Mouse (Mus musculus): ENCODE measurements around the gene Pde6d. TPM values are rescaled to one million over a fixed set of nuclear protein-coding genes. Genes with fewer than 3 reads are reported as not detected.
A peak's percentile ranks its signal among the peaks of the same experiment; 100 is the strongest.

Gene Pde6d
- polyA plus RNA-seq, 1 experiment from 2014 or later: 42.6 TPM

DNA sequence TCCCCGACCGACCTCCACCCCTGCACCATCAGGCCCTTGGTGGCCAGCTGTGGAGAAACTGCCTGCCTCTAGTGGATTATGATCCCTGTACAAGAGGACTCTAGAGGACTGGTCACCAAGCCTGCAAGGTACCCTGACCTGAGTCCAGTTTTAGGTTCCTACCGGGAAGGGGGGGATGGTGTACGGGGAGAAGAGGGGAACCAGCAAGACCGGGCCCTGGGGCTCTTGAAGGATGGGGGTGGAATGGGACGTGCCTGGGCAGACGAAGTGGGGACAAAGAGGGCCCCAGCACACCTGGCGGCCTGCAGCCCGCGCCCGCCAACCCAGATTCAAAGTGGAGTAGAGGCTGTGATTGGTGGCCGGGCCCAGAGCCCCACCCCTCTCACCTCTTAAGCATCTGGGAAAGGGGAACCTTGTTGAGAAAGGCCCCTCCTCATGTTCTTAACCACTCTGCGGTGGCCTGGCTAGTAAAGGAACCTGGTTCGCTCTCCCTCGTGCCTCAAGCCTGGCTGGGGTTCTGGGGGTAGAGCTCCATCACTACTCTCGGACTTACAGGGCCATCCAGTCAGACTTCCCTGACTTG lies 79.2 kb downstream of the Pde6d start:
- H3K4me2 ChIP-seq (replicated peaks; ENCODE audit: low read depth): peak overlapping the region; percentile 75
- peak; percentile 46 for ATAC-seq
- no peaks in the 10 kb centered on the region for H3K9me3 ChIP-seq (ENCODE audit: control insufficient read depth)
- H3K4me1 ChIP-seq (replicated peaks; ENCODE audit: control insufficient read depth, insufficient read depth, low read length): peaks cover 15% of the 10 kb centered on the region
- peak; percentile 6; the same call in 1 of the 2 replicates for TF ChIP-seq CTCF (IDR thresholded peaks at IDR 0.05; ENCODE audit: low read depth)
- H3K27ac ChIP-seq (ENCODE audit: low read depth, low read length): peak overlapping the region; percentile 94
- H3K27me3 ChIP-seq (replicated peaks; ENCODE audit: control insufficient read depth, insufficient read depth, low read length): no peaks in the 10 kb centered on the region
- peak overlapping the region; percentile 43 for H3K4me3 ChIP-seq (ENCODE audit: low read depth, low read length)
- peak overlapping the region; percentile 61; the same call in 1 of the 2 replicates for H3K9ac ChIP-seq (ENCODE audit: low read depth, low read length)
- 24% methylated on average over 16 of the region's 16 CpGs for WGBS
- H3K36me3 ChIP-seq (ENCODE audit: control insufficient read depth, insufficient read depth): no peaks in the 10 kb centered on the region

DNA sequence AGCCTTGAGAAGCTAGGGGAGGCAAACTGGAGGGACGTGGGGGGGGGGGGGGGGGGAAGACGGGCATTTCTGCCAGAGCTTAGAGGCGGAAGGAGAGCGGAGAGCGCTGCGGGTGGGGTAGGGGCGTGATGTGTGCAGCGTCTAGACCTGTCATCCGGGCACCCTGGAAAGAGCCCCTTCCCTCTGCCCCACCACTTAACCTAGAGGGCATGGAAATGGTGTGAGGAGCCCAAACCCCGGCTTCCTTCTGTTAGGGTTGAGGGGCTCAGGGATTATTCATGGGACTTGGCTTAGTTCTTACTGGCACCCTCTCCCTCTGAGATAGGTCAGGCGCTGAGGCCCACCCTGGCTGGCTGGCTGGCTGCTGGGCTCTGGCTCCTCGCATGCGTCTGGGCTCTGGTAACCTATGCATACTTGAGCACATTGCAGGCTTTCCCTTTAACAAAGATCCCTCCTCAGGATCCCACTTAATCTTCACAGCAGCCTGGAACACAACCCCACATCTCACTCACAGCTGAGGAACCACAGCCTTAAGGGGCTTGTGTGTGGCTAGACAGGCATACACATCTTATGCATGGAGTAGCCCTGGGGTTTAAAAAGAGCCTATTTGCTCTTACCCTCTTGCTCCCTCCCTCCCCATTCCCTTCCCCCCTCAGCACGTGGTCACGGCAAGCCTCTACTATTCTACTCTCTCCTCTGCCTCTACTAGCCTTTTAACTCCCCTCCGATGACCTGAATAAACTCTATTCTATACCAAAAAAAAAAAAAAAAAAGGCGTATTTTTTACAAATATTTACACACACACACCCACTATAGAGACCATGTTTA lies 80.0 kb downstream of the Pde6d start:
- TF ChIP-seq CTCF (IDR thresholded peaks at IDR 0.05; ENCODE audit: low read depth): no peak
- H3K27me3 ChIP-seq (replicated peaks; ENCODE audit: control insufficient read depth, insufficient read depth, low read length): no peaks in the 10 kb centered on the region
- no peak for ATAC-seq
- no peaks in the 10 kb centered on the region for H3K9me3 ChIP-seq (ENCODE audit: control insufficient read depth)
- H3K9ac ChIP-seq (ENCODE audit: low read depth, low read length): no peak overlapping the region
- H3K4me1 ChIP-seq (replicated peaks; ENCODE audit: control insufficient read depth, insufficient read depth, low read length): peaks cover 20% of the 10 kb centered on the region
- peak overlapping the region; percentile 15; the same call in 1 of the 2 replicates for H3K27ac ChIP-seq (ENCODE audit: low read depth, low read length)
- H3K36me3 ChIP-seq (ENCODE audit: control insufficient read depth, insufficient read depth): no peaks in the 10 kb centered on the region
- peak overlapping the region; percentile 24; the same call in 1 of the 2 replicates for H3K4me2 ChIP-seq (replicated peaks; ENCODE audit: low read depth)
- 34% methylated on average over 17 of the region's 17 CpGs for WGBS
- H3K4me3 ChIP-seq (ENCODE audit: low read depth, low read length): no peak overlapping the region; the same call in 1 of the 2 replicates

DNA sequence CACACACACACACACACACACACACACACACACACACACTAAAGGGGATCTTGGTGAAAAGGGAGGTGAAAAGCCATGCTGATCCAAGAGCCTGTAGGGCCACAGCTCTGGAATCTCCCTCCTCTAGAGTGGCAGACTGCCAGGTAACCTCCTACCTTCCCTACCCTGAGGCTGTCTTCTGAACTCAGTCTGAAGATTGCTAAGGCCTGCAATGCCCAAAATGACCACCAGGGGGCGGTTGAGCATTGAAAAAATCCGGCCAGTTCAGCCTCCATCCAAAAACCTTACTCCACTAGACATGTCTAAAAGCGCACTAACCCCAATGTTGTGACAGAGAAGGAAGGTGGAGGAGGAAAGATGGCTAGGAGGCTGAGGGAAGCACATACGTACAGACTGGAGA lies 80.9 kb downstream of the Pde6d start:
- H3K9ac ChIP-seq (ENCODE audit: low read depth, low read length): no peak overlapping the region
- H3K27me3 ChIP-seq (replicated peaks; ENCODE audit: control insufficient read depth, insufficient read depth, low read length): no peaks in the 10 kb centered on the region
- no peak overlapping the region for H3K4me3 ChIP-seq (ENCODE audit: low read depth, low read length)
- H3K4me1 ChIP-seq (replicated peaks; ENCODE audit: control insufficient read depth, insufficient read depth, low read length): peaks cover 21% of the 10 kb centered on the region
- H3K27ac ChIP-seq (ENCODE audit: low read depth, low read length): 0 out of 2 replicates have a peak overlapping the region, but pooled peaks have one; percentile 15
- no peaks in the 10 kb centered on the region for H3K36me3 ChIP-seq (ENCODE audit: control insufficient read depth, insufficient read depth)
- ATAC-seq: peak; percentile 14; the same call in 1 of the 2 replicates
- H3K4me2 ChIP-seq (replicated peaks; ENCODE audit: low read depth): peak overlapping the region; percentile 24; the same call in 1 of the 2 replicates
- H3K9me3 ChIP-seq (ENCODE audit: control insufficient read depth): no peaks in the 10 kb centered on the region
- under 1% methylated on average over 4 of the region's 4 CpGs for WGBS
- TF ChIP-seq CTCF (IDR thresholded peaks at IDR 0.05; ENCODE audit: low read depth): peak; percentile 95

DNA sequence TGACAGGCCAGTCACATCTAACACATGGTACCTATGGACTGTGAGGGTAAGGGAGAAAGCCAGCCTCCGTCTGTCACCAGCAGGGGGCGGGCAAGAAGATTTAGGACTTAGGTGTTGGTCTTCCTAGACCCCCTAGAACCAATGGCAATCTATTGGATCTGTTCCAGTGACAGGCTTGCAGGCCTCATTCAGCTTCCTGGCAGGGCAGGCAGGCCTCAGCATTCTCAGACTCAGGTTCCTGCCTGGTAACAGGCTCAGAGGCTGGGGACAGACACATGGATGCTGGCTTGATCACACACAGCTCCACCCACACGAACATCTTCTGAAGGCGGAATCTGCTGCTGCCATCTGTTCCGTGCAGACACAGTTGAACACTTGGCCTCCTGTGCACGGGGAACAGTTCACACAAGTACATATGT lies 81.3 kb downstream of the Pde6d start:
- H3K9ac ChIP-seq (ENCODE audit: low read depth, low read length): no peak overlapping the region
- no peaks in the 10 kb centered on the region for H3K9me3 ChIP-seq (ENCODE audit: control insufficient read depth)
- H3K4me1 ChIP-seq (replicated peaks; ENCODE audit: control insufficient read depth, insufficient read depth, low read length): peaks cover 21% of the 10 kb centered on the region
- no peak for ATAC-seq
- TF ChIP-seq CTCF (IDR thresholded peaks at IDR 0.05; ENCODE audit: low read depth): peak; percentile 78
- H3K4me2 ChIP-seq (replicated peaks; ENCODE audit: low read depth): 0 out of 2 replicates have a peak overlapping the region, but pooled peaks have one; percentile 24
- no peaks in the 10 kb centered on the region for H3K27me3 ChIP-seq (replicated peaks; ENCODE audit: control insufficient read depth, insufficient read depth, low read length)
- WGBS: 34% methylated on average over 6 of the region's 6 CpGs
- no peaks in the 10 kb centered on the region for H3K36me3 ChIP-seq (ENCODE audit: control insufficient read depth, insufficient read depth)
- no peak overlapping the region for H3K4me3 ChIP-seq (ENCODE audit: low read depth, low read length)
- peak overlapping the region; percentile 21; the same call in 1 of the 2 replicates for H3K27ac ChIP-seq (ENCODE audit: low read depth, low read length)

DNA sequence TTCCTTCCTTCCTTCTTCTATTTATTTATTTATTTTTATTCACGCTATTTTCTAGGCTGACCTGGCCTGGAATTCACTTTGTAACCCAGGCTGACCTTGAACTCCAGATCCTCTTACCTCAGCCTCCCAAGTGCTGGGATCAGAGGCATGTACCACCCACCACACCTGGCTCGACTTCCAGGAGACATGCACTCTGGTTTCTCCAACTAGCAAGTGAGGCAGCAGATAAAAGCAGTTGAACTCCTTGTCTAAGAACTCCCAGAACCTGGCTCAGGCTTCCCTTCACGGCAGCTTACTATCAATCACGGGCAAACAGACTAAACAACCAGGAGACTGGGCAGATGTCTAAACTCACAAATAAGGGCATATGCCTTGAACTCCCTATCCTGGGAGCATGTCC lies 81.7 kb downstream of the Pde6d start:
- WGBS: 59% methylated on average over 4 of the region's 4 CpGs
- Histone ChIP-seq H3K9ac (ENCODE audit: low read depth, low read length) (no peak overlapping the region), H3K27ac (ENCODE audit: low read depth, low read length) (no peak overlapping the region), H3K4me1 (replicated peaks; ENCODE audit: control insufficient read depth, insufficient read depth, low read length) (peaks cover 21% of the 10 kb centered on the region), H3K27me3 (replicated peaks; ENCODE audit: control insufficient read depth, insufficient read depth, low read length) (no peaks in the 10 kb centered on the region), H3K4me3 (ENCODE audit: low read depth, low read length) (no peak overlapping the region), H3K36me3 (ENCODE audit: control insufficient read depth, insufficient read depth) (no peaks in the 10 kb centered on the region), H3K9me3 (ENCODE audit: control insufficient read depth) (no peaks in the 10 kb centered on the region), H3K4me2 (replicated peaks; ENCODE audit: low read depth) (no peak overlapping the region)
- TF ChIP-seq CTCF (IDR thresholded peaks at IDR 0.05; ENCODE audit: low read depth): no peak
- ATAC-seq: no peak

DNA sequence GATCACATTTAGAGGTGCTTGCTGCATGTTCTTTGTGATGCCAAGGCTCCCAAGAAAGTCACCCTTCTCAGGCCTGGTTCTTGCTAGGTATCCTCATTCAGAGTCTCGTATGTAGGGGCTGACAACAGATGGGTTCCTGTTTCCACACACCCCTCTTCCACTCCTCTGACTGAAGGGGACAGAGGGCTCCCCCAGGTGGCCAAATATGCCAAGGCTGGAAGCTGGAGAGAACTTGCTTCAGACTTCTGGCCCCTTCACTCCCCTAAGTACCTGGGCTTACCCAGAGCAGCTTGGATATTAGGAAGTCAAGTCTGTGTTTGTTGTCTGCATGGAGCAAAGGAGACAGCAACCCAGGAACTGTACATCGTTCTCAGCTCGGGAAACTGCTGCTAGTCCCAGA lies 82.5 kb downstream of the Pde6d start:
- H3K27ac ChIP-seq (ENCODE audit: low read depth, low read length): no peak overlapping the region

More for the DNA sequence above, 82.5 kb downstream of the Pde6d start:
- Histone ChIP-seq H3K27me3 (replicated peaks; ENCODE audit: control insufficient read depth, insufficient read depth, low read length) (no peaks in the 10 kb centered on the region), H3K9ac (ENCODE audit: low read depth, low read length) (no peak overlapping the region), H3K4me3 (ENCODE audit: low read depth, low read length) (no peak overlapping the region), H3K4me2 (replicated peaks; ENCODE audit: low read depth) (no peak overlapping the region), H3K36me3 (ENCODE audit: control insufficient read depth, insufficient read depth) (no peaks in the 10 kb centered on the region), H3K9me3 (ENCODE audit: control insufficient read depth) (no peaks in the 10 kb centered on the region), H3K4me1 (replicated peaks; ENCODE audit: control insufficient read depth, insufficient read depth, low read length) (peaks cover 16% of the 10 kb centered on the region)
- no peak for ATAC-seq
- 37% methylated on average over 3 of the region's 3 CpGs for WGBS
- peak; percentile 89 for TF ChIP-seq CTCF (IDR thresholded peaks at IDR 0.05; ENCODE audit: low read depth)
